Mouse (Mus musculus) embryo, embryonic 10.5 days (tissue): ENCODE measurements around the gene Cdkl4.
"Not testable (repeated sequence)": the region's sequence is repeated elsewhere in the genome, so short reads cannot be mapped to it uniquely, and the experiment has no call there.

Experiments used
- DNase-seq: peaks from one replicate; pipeline ENCODE4 v3.0.0-alpha.2; 2015; ENCODE audit warnings: low spot score

Cdkl4 gene

GRCm38 (mm10) chr17:80563762-80564610 lies 13.6 kb downstream of the Cdkl4 start:
- DNase-seq, result not testable (repeated sequence)

- no peak for DNase-seq
Observed at GRCm38 (mm10) chr17:80562792-80563191, 14.8 kb downstream of the Cdkl4 start.

- DNase-seq, result peak; percentile 88
Observed at GRCm38 (mm10) chr17:80560669-80561401, 16.8 kb downstream of the Cdkl4 start.

- DNase-seq, result no peak
Observed at GRCm38 (mm10) chr17:80559745-80560144, 17.9 kb downstream of the Cdkl4 start.

- peak; percentile 79 for DNase-seq
Observed at GRCm38 (mm10) chr17:80559050-80559449, 18.6 kb downstream of the Cdkl4 start.

- DNase-seq, result no peak
Observed at GRCm38 (mm10) chr17:80558583-80558982, 19.0 kb downstream of the Cdkl4 start.

- no peak for DNase-seq
Observed at GRCm38 (mm10) chr17:80557461-80557860, 20.2 kb downstream of the Cdkl4 start.

- DNase-seq, result peak; percentile 96
Observed at GRCm38 (mm10) chr17:80553318-80554270, 24.0 kb downstream of the Cdkl4 start.

- no peak for DNase-seq
Observed at GRCm38 (mm10) chr17:80552653-80553052, 25.0 kb downstream of the Cdkl4 start.

- DNase-seq, result no peak
Observed at GRCm38 (mm10) chr17:80550981-80551380, 26.6 kb downstream of the Cdkl4 start.

- DNase-seq, result no peak
Observed at GRCm38 (mm10) chr17:80546846-80547245, 30.8 kb downstream of the Cdkl4 start.

- DNase-seq, result no peak
Observed at GRCm38 (mm10) chr17:80546227-80546626, 31.4 kb downstream of the Cdkl4 start.

- DNase-seq, result no peak
Observed at GRCm38 (mm10) chr17:80543646-80544045, 34.0 kb downstream of the Cdkl4 start.

- DNase-seq, result no peak
Observed at GRCm38 (mm10) chr17:80537136-80537535, 40.5 kb downstream of the Cdkl4 start.

- no peak for DNase-seq
Observed at GRCm38 (mm10) chr17:80535633-80536032, 42.0 kb downstream of the Cdkl4 start.

GRCm38 (mm10) chr17:80531351-80531750 lies 46.3 kb downstream of the Cdkl4 start:
- DNase-seq, result not testable (repeated sequence)

- no peak for DNase-seq
Observed at GRCm38 (mm10) chr17:80523231-80523630, 54.4 kb downstream of the Cdkl4 start.

GRCm38 (mm10) chr17:80522229-80522556 lies 55.4 kb downstream of the Cdkl4 start:
- no peak for DNase-seq

GRCm38 (mm10) chr17:80521521-80522228 lies 55.9 kb downstream of the Cdkl4 start:
- no peak for DNase-seq

GRCm38 (mm10) chr17:80520537-80520936 lies 57.1 kb downstream of the Cdkl4 start:
- DNase-seq, result no peak

GRCm38 (mm10) chr17:80518811-80519210 lies 58.8 kb downstream of the Cdkl4 start:
- no peak for DNase-seq
